Mouse (Mus musculus) G1E (cell line): ENCODE measurements at regions not wholly inside any gene's neighbourhood (a gene's known extent, or its start where the extent isn't known, plus 50 kb on each side); places are given as distances from the start of the nearest gene placed in this dataset.

Experiments used
- CTCF ChIP-seq: IDR thresholded peaks from 2 replicates; pipeline ENCODE4 v1.5.1; 2012; ENCODE audit warnings: low read depth, low read length, inconsistent platforms, mixed read lengths
- GATA1 ChIP-seq: IDR thresholded peaks from 2 replicates; pipeline ENCODE4 v1.6.1; 2012; ENCODE audit warnings: borderline replicate concordance, low read length, inconsistent platforms, mixed read lengths
- POLR2AphosphoS5 ChIP-seq: IDR thresholded peaks from 2 replicates; pipeline ENCODE4 v1.6.1; 2012; ENCODE audit warnings: low read depth, low read length, inconsistent platforms; ENCODE audit not compliant: insufficient replicate concordance
- TAL1 ChIP-seq: conservative IDR thresholded peaks from 2 replicates; pipeline ENCODE4 v1.6.1; 2012; ENCODE audit warnings: low read depth, low read length, inconsistent platforms, mixed read lengths

GRCm38 (mm10) chr3:21649885-21650469 is 426.5 kb upstream of the Tbl1xr1 start:
- TF ChIP-seq GATA1 (no peak), CTCF (no peak), POLR2AphosphoS5 (no peak), TAL1 (no peak)
